Mouse (Mus musculus): ENCODE measurements around the gene Ywhae. TPM values are rescaled to one million over a fixed set of nuclear protein-coding genes. Genes with fewer than 3 reads are reported as not detected.

Ywhae gene
- polyA plus RNA-seq, 1 experiment from 2014 or later: 1,470 TPM

DNA sequence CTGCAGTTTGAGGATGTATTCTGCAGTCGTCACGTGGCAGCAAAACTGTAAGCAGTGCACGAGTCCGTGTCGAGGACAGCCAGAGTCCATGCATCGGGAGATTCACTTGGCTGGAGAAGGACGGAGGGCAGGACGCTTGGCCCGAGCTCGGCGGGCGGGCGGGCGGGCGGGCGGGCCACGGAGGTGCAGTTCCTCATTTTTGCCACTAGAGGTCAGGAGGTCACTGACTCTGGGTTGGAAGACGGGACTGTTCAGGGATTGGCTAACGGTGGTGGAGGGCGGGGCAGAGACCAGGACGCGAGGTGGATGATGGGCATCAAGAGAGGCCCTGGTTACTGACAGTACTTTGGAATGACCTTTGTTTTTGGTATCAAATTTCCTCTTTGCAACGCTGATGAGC, 36.5 kb downstream of the Ywhae start:
- no peak overlapping the region for H3K27ac ChIP-seq
- H3K9ac ChIP-seq: no peak overlapping the region
- 1% methylated on average over 23 of the region's 23 CpGs for WGBS
- H3K4me3 ChIP-seq: no peak overlapping the region
- no peaks in the 10 kb centered on the region for H3K9me3 ChIP-seq (replicated peaks)
- H3K4me1 ChIP-seq: 0 out of 2 replicates have a peak, but pooled peaks cover 6% of the 10 kb centered on the region
- H3K27me3 ChIP-seq: no peaks in the 10 kb centered on the region
- peaks cover 38% of the 10 kb centered on the region for H3K36me3 ChIP-seq (ENCODE audit: poor library complexity, severe bottlenecking)
- ATAC-seq: peak; percentile 91
- peak overlapping the region; percentile 24 for H3K4me2 ChIP-seq

DNA sequence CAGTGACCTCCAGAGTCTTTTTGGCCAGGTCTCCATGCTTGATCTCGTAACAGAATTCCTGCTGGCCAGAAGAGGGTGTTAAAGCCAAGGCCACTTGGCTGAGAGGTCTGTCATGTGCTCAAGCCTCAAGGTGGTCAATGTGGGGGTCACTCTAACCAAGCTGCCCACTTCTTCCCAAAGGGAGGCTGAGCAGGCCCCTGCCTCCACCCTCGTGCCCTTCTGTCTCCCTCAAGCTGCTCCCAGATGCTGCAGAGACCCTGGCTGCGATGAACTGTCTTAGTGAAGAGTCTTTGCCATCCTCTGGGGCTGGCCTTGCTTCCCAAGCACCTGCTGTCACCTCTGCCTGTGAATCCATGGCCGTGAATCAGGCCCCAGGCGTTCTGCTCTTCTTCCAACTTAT, 39.9 kb downstream of the Ywhae start:
- Histone ChIP-seq H3K9me3 (replicated peaks) (no peaks in the 10 kb centered on the region), H3K27ac (no peak overlapping the region), H3K36me3 (ENCODE audit: poor library complexity, severe bottlenecking) (peaks cover 5% of the 10 kb centered on the region), H3K4me3 (no peak overlapping the region), H3K4me1 (0 out of 2 replicates have a peak, but pooled peaks cover 6% of the 10 kb centered on the region), H3K4me2 (no peak overlapping the region), H3K9ac (no peak overlapping the region), H3K27me3 (peaks cover 4% of the 10 kb centered on the region)
- WGBS: 81% methylated on average over 5 of the region's 5 CpGs
- no peak for ATAC-seq

DNA sequence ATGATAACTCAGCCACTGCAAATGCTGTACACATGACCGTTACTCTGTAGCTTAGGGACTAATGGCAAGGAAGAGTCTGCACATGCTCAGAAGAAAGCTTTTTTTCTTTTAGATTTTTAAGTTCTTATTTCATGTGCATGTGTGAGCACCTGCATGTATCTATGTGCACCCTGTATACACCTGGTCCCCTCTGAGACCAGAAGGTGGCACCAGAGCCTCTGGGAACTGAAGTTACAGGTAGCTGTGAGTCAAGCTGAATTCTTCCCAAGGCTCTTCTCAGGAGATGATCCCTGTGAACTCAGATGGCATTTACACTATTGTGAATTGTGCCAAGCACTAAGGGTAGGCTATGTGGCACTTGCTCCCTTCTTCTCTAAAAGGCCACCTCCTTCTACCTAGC, 43.2 kb downstream of the Ywhae start:
- ATAC-seq: no peak
- Histone ChIP-seq H3K27ac (no peak overlapping the region), H3K36me3 (ENCODE audit: poor library complexity, severe bottlenecking) (no peaks in the 10 kb centered on the region), H3K9ac (no peak overlapping the region), H3K4me2 (no peak overlapping the region), H3K4me3 (no peak overlapping the region), H3K4me1 (no peaks in the 10 kb centered on the region), H3K27me3 (peaks cover 4% of the 10 kb centered on the region), H3K9me3 (replicated peaks) (no peaks in the 10 kb centered on the region)
- 90% methylated on average over 1 of the region's 1 CpGs for WGBS

DNA sequence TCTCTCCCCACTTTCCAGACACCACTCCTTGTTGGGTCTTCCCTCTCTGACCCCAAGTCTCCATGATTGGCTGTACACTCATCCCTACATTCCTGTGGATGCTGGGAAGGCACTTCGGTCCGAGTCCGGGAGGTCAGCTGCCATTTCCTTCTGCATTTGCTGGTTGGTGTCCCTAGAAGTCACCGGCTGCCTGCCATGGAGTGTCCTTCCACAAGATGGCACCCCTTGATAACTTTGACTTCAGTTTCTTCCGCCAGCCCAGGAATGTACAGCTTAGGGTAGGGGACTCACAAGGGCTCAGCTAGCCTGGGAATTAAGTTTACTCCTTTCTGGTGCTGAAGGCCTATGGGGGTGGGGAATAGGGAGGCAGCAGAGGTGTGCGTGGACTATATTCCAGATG, 49.2 kb downstream of the Ywhae start:
- Histone ChIP-seq H3K9ac (no peak overlapping the region), H3K36me3 (ENCODE audit: poor library complexity, severe bottlenecking) (no peaks in the 10 kb centered on the region), H3K27ac (no peak overlapping the region), H3K9me3 (replicated peaks) (no peaks in the 10 kb centered on the region), H3K4me2 (no peak overlapping the region), H3K4me3 (no peak overlapping the region), H3K4me1 (no peaks in the 10 kb centered on the region), H3K27me3 (peaks cover 2% of the 10 kb centered on the region)
- 23% methylated on average over 6 of the region's 6 CpGs for WGBS
- peak; percentile 68 for ATAC-seq

DNA sequence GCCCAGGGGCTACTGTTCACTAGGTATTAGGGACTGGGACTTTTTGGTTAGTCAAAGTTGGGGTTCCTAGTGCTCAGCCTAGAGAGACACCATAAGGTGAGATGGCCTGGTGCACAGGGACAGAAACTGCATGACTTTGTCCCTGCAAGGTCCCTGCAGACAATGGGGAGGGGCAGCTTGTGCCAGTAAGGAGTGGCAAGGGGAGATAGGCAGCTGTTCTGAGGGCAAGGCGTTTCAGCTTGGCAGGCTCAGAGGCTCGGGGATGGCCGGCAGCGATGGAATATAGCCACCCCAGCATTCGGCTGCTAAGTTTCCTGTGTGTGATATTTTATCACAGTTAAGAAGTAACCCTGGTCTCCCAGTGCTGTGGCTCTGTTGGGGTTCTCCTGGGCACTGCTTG, 51.1 kb downstream of the Ywhae start:
- no peaks in the 10 kb centered on the region for H3K27me3 ChIP-seq
- no peak overlapping the region for H3K9ac ChIP-seq
- no peaks in the 10 kb centered on the region for H3K36me3 ChIP-seq (ENCODE audit: poor library complexity, severe bottlenecking)
- no peaks in the 10 kb centered on the region for H3K4me1 ChIP-seq
- WGBS: 88% methylated on average over 5 of the region's 5 CpGs
- H3K4me2 ChIP-seq: no peak overlapping the region
- no peak for ATAC-seq
- H3K4me3 ChIP-seq: no peak overlapping the region
- H3K9me3 ChIP-seq (replicated peaks): no peaks in the 10 kb centered on the region
- H3K27ac ChIP-seq: no peak overlapping the region

DNA sequence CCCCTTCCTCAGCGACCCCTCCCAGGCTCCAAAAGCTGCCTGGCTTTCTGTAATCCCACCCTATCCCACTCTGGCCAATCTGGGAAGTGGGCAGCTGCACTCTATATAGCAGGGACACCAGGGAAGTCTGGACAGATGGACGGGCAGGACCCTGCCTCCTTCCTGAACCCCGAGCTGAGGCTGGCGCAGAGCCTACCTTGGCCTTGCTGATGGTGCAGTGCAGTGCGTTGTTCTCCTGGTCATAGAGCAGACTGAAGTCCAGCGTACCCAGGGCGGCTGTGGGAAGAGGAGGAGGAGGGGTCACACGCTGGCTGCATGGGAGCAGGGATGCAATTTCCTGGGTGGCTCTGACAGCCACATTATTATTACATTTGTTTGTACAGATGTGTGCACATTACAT, 53.2 kb downstream of the Ywhae start:
- H3K9me3 ChIP-seq (replicated peaks): no peaks in the 10 kb centered on the region
- no peak for ATAC-seq
- H3K27ac ChIP-seq: no peak overlapping the region
- no peak overlapping the region for H3K4me2 ChIP-seq
- H3K27me3 ChIP-seq: peaks cover 9% of the 10 kb centered on the region; the same call in 1 of the 2 replicates
- H3K36me3 ChIP-seq (ENCODE audit: poor library complexity, severe bottlenecking): no peaks in the 10 kb centered on the region
- no peak overlapping the region for H3K4me3 ChIP-seq
- no peaks in the 10 kb centered on the region for H3K4me1 ChIP-seq
- H3K9ac ChIP-seq: no peak overlapping the region
- WGBS: 78% methylated on average over 8 of the region's 8 CpGs

DNA sequence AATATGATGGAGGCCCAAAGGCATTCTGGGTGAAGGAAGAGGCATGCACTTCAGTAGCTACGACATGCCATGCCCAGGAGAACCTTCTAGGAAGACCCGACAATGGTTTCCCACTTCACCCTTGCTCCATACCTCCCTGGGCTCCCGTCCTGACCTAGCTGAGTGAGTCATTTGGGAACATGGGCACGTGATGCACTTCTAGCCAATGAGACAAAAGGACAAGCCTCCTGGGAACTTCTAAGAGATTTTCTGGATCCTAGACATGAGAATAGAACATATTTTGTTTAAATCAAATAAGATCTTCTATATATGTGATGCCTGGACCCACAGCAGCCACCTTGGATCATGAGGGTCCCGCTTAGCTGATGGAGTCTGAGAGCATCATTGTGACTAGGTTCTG, 59.9 kb downstream of the Ywhae start:
- H3K36me3 ChIP-seq (ENCODE audit: poor library complexity, severe bottlenecking): no peaks in the 10 kb centered on the region
- peaks cover 69% of the 10 kb centered on the region for H3K27me3 ChIP-seq
- no peak overlapping the region for H3K4me2 ChIP-seq
- no peak for ATAC-seq
- H3K4me3 ChIP-seq: no peak overlapping the region
- WGBS: 78% methylated on average over 5 of the region's 5 CpGs
- no peaks in the 10 kb centered on the region for H3K9me3 ChIP-seq (replicated peaks)
- no peak overlapping the region for H3K27ac ChIP-seq
- no peak overlapping the region for H3K9ac ChIP-seq
- H3K4me1 ChIP-seq: peaks cover 17% of the 10 kb centered on the region

DNA sequence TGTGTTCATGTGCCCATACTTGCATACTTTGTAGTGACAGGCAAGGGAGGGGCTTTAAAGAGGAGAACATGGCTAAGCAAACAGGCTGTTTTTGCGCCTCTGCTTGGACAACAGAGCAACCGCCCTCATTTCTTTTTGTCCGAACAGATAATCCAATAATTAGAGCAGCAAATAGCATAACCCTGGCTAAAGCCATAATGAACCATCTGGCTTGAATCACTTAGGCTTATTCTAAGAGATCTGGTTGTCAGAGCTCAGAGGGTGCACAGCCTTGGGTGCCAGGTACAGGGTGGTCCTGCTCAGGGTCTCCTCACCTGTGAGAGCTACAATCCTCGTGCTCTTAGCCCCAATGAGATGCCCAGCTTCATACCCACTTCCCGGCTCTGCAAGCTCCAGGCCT, 60.7 kb downstream of the Ywhae start:
- no peak for ATAC-seq
- 55% methylated on average over 5 of the region's 5 CpGs for WGBS
- H3K4me2 ChIP-seq: no peak overlapping the region
- H3K36me3 ChIP-seq (ENCODE audit: poor library complexity, severe bottlenecking): no peaks in the 10 kb centered on the region
- no peaks in the 10 kb centered on the region for H3K9me3 ChIP-seq (replicated peaks)
- peaks cover 75% of the 10 kb centered on the region for H3K27me3 ChIP-seq
- H3K9ac ChIP-seq: no peak overlapping the region
- H3K27ac ChIP-seq: no peak overlapping the region
- H3K4me1 ChIP-seq: peaks cover 17% of the 10 kb centered on the region
- no peak overlapping the region for H3K4me3 ChIP-seq

DNA sequence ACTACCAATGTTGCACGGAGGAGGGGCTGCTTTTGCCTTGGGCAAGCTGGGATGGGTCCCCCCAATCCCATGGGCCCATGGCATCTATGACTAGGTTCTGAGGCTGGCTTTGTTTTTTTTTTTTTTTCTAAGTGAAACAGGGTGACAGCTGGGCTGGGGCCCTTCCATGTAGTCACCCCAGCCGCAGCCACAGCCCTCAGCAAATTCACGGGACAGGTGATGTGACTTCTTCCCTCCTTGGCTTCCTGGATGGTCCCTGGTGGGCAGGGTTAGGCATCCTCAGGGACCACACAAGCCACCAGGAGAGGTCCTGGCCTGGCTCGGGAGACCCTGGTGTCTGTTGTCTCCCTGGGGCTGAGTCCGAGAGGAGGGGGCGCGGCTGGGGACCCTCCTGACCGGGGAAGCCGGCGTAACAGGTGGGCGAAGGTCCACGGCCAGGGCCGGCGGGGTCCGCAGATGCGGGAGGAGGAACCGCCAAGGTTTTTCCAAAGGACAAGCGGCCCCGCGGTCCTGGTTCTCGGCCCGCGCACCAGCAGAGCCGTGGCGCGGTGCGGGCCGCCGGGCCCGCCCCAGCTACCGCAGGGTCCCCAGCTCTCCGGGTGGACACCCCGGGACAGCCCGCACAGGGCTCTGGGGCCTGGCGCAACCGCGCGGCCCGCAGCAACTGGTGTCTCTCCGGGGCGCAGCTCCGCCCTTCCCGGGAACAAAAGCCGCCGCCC, 62.1 kb downstream of the Ywhae start:
- 9% methylated on average over 39 of the region's 45 CpGs for WGBS
- Histone ChIP-seq H3K9me3 (replicated peaks) (no peaks in the 10 kb centered on the region), H3K27me3 (peaks cover 68% of the 10 kb centered on the region), H3K36me3 (ENCODE audit: poor library complexity, severe bottlenecking) (no peaks in the 10 kb centered on the region), H3K4me1 (peaks cover 17% of the 10 kb centered on the region), H3K9ac (peak overlapping the region; percentile 62), H3K27ac (no peak overlapping the region), H3K4me2 (peak overlapping the region; percentile 67), H3K4me3 (peak overlapping the region; percentile 47)
- no peak for ATAC-seq

DNA sequence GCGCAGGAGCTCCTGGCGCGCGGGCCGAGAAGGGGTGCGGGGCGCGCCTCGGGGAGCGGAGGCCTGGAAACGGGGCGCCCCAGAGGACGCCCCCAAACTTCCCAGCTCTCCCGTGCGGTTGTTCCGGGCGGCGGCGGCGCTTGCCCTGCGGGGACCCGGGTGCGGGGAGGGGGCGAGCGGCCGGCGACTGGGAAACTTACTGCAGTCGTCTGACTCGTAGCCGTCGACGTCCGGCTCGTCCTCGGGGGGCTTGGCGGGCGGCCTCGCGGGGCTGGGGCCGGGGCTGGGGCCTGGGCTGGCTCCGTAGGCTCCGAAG, 62.6 kb downstream of the Ywhae start:
- Histone ChIP-seq H3K27me3 (peaks cover 66% of the 10 kb centered on the region), H3K4me3 (peak overlapping the region; percentile 47), H3K4me1 (peaks cover 17% of the 10 kb centered on the region), H3K36me3 (ENCODE audit: poor library complexity, severe bottlenecking) (no peaks in the 10 kb centered on the region), H3K9ac (peak overlapping the region; percentile 62), H3K27ac (no peak overlapping the region), H3K9me3 (replicated peaks) (no peaks in the 10 kb centered on the region), H3K4me2 (peak overlapping the region; percentile 67)
- ATAC-seq: 0 out of 2 replicates have a peak, but pooled peaks have one; percentile 13
- under 1% methylated on average over 37 of the region's 42 CpGs for WGBS

DNA sequence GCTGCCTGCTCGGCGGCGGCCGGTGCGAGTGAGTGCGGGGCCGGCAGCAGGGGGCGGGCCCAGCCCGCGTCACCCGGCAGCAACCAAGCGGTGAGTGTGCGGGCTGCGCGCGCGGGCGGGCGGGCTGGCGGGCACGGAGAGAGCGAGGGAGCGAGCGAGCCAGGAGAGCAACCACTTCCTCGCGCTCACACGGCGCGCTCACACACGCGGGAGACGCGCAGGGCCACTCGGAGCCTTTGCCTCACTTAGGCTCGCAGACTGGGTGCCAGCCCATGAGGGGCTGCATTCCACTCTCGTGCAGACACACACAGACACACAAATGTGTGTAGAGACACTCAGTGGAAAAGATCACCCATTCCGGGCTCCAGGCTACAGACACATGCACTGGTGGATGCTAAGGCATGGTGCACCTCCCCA, 63.4 kb downstream of the Ywhae start, which contains the start of gene Doc2b:
Doc2b (minus strand) TSS at position 21 of the 417 bp plus-strand sequence.
- H3K27ac ChIP-seq: no peak within 1 kb of the TSS
- H3K4me3 ChIP-seq: peak within 1 kb of the TSS; percentile 47
- 5% methylated on average over 33 of the region's 37 CpGs for WGBS
- peak; percentile 89 for ATAC-seq
- H3K4me1 ChIP-seq: peaks cover 17% of the 10 kb centered on the region
- H3K9ac ChIP-seq: peak within 1 kb of the TSS; percentile 62
- no peaks in the 10 kb centered on the region for H3K9me3 ChIP-seq (replicated peaks)
- peak within 1 kb of the TSS; percentile 67 for H3K4me2 ChIP-seq
- peaks cover 66% of the 10 kb centered on the region for H3K27me3 ChIP-seq
- no peaks in the 10 kb centered on the region for H3K36me3 ChIP-seq (ENCODE audit: poor library complexity, severe bottlenecking)

DNA sequence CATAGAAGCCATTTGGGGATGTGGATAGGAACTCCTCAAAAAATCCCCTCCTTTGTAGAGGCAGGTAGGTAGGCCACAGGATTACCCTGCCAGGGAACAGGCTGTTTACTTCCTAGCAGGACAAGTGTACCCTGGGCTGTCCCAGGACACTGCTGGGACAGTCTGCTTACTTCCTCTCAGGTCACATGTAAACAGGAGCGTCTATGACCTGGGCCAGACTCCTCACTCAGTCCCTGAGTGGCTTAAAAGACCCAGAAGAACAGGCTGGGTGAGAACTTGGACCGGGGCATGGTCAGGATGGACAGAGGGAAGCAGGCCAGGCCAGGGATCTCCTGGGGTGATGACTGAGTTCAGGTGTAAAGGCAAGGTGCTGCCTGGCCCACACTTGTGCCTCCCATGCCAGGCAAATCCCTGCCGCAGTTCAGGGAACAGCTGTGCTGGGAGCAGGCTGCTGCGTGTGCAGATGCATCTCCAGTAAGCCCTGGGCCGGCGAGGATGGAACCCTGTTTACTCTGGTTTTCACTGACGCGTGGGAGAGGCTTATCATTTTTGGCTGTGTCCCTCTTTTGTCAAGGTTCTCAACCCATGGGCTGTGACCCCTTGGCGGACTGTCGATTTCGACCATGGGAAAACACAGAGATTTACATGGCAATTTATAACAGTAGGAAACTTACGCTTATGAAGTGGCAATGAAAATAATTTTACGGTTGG, 64.0 kb downstream of the Ywhae start:
- ATAC-seq: no peak
- Histone ChIP-seq H3K27me3 (peaks cover 62% of the 10 kb centered on the region), H3K9ac (no peak overlapping the region)

More for the DNA sequence above, 64.0 kb downstream of the Ywhae start:
- WGBS: 76% methylated on average over 13 of the region's 13 CpGs
- Histone ChIP-seq H3K4me3 (no peak overlapping the region; the same call in 1 of the 2 replicates), H3K27ac (no peak overlapping the region), H3K9me3 (replicated peaks) (no peaks in the 10 kb centered on the region), H3K4me1 (peaks cover 17% of the 10 kb centered on the region), H3K4me2 (peak overlapping the region; percentile 67), H3K36me3 (ENCODE audit: poor library complexity, severe bottlenecking) (no peaks in the 10 kb centered on the region)
